ENCODE assay signal across 13 mouse cellular contexts in the genomic region with DNA sequence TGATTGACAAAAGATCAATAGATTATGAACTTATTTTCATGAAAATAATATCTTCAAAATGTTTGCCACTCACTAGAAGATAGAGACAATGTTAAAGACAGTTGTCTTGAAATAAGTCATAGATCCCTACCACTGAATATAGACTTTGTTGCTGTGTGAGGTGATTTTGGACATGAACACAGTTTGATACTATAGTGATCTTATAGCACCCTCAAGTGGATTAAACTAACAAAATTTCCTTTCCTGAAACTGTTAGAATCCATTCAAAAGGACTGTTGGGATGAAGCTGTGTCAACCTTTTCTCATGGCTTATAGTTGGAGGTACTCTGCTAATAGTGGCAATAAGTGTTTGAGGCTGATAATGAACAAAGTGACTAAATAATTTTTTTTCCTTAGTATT. TPM values are rescaled to one million over a fixed set of nuclear protein-coding genes. Genes with fewer than 3 reads are reported as not detected.
A peak's percentile ranks its signal among the peaks of the same experiment; 100 is the strongest.
DNase-seq lines count a peak whose midpoint lies in the region; ATAC-seq and TF ChIP-seq lines count a peak whose summit lies in the region.
"Had no signal": no experiment of that assay in that cellular context is flagged by ENCODE, and none has a peak within 500 bp of the region (broad histone marks: within the 10 kb centered on the region; RNA-seq: fewer than 3 reads in every experiment).

No protein-coding gene starts in this region.

- DNase-seq in hindbrain, embryonic 10.5 days (ENCODE audit: low spot score), result no peak
- DNase-seq in midbrain, embryonic 10.5 days (ENCODE audit: low spot score), result no peak
- DNase-seq in embryonic facial prominence, embryonic 14.5 days (ENCODE audit: low spot score), result peak; percentile 41
- DNase-seq in stomach, postnatal 0 days (ENCODE audit: low spot score), result no peak
- no peak for DNase-seq in heart, adult 8-10 months (ENCODE audit: low spot score)
- no peak for DNase-seq in cerebellum, adult 18-20 months
- DNase-seq: adrenal gland, postnatal 10 days; cerebellum, adult 2 months; thymus, adult 18-20 months had no signal

- H3K4me1 ChIP-seq in hindbrain, embryonic 13.5 days (replicated peaks), result no peaks in the 10 kb centered on the region
- no peaks in the 10 kb centered on the region for H3K4me1 ChIP-seq in hindbrain, embryonic 10.5 days (replicated peaks)
- no peaks in the 10 kb centered on the region for H3K4me1 ChIP-seq in midbrain, embryonic 16.5 days (ENCODE audit: control insufficient read depth, insufficient read depth, low read length)
- no peaks in the 10 kb centered on the region for H3K4me1 ChIP-seq in midbrain, embryonic 10.5 days
- no peaks in the 10 kb centered on the region for H3K4me1 ChIP-seq in embryonic facial prominence, embryonic 14.5 days (ENCODE audit: control insufficient read depth, insufficient read depth, low read length)
- H3K4me1 ChIP-seq in stomach, postnatal 0 days (replicated peaks; ENCODE audit: control insufficient read depth, insufficient read depth), result no peaks in the 10 kb centered on the region
- H3K4me1 ChIP-seq: limb, embryonic 13.5 days had no signal

- H3K9me3 ChIP-seq in hindbrain, embryonic 13.5 days, result no peaks in the 10 kb centered on the region
- no peaks in the 10 kb centered on the region for H3K9me3 ChIP-seq in hindbrain, embryonic 10.5 days
- no peaks in the 10 kb centered on the region for H3K9me3 ChIP-seq in midbrain, embryonic 16.5 days (replicated peaks; ENCODE audit: control insufficient read depth, low read length, poor library complexity, severe bottlenecking)
- no peaks in the 10 kb centered on the region for H3K9me3 ChIP-seq in midbrain, embryonic 10.5 days (replicated peaks)
- no peaks in the 10 kb centered on the region for H3K9me3 ChIP-seq in embryonic facial prominence, embryonic 14.5 days (ENCODE audit: control insufficient read depth, low read length)
- no peaks in the 10 kb centered on the region for H3K9me3 ChIP-seq in stomach, postnatal 0 days (ENCODE audit: control insufficient read depth, low read length)
- H3K9me3 ChIP-seq: G1E; limb, embryonic 13.5 days had no signal

- H3K4me3 ChIP-seq in hindbrain, embryonic 13.5 days, result no peak overlapping the region
- no peak overlapping the region for H3K4me3 ChIP-seq in hindbrain, embryonic 10.5 days
- no peak overlapping the region for H3K4me3 ChIP-seq in midbrain, embryonic 16.5 days (ENCODE audit: low read depth, low read length)
- no peak overlapping the region for H3K4me3 ChIP-seq in midbrain, embryonic 10.5 days
- no peak overlapping the region for H3K4me3 ChIP-seq in embryonic facial prominence, embryonic 14.5 days (ENCODE audit: low read depth, low read length)
- H3K4me3 ChIP-seq in stomach, postnatal 0 days (ENCODE audit: low read depth, low read length), result no peak overlapping the region
- H3K4me3 ChIP-seq: limb, embryonic 13.5 days had no signal

- TF ChIP-seq EP300 in stomach, postnatal 0 days (optimal IDR thresholded peaks at IDR 0.05), result no peak

- no peak overlapping the region for H3K27ac ChIP-seq in hindbrain, embryonic 13.5 days
- H3K27ac ChIP-seq in hindbrain, embryonic 10.5 days, result no peak overlapping the region
- H3K27ac ChIP-seq in midbrain, embryonic 16.5 days (ENCODE audit: low read length), result no peak overlapping the region
- no peak overlapping the region for H3K27ac ChIP-seq in midbrain, embryonic 10.5 days (replicated peaks)
- no peak overlapping the region for H3K27ac ChIP-seq in embryonic facial prominence, embryonic 14.5 days (replicated peaks; ENCODE audit: low read depth, low read length)
- H3K27ac ChIP-seq in stomach, postnatal 0 days (replicated peaks), result no peak overlapping the region
- H3K27ac ChIP-seq: limb, embryonic 13.5 days had no signal

- no peaks in the 10 kb centered on the region for H3K36me3 ChIP-seq in hindbrain, embryonic 13.5 days
- no peaks in the 10 kb centered on the region for H3K36me3 ChIP-seq in hindbrain, embryonic 10.5 days
- H3K36me3 ChIP-seq in midbrain, embryonic 16.5 days (ENCODE audit: control insufficient read depth, insufficient read depth, low read length), result no peaks in the 10 kb centered on the region
- H3K36me3 ChIP-seq in midbrain, embryonic 10.5 days, result no peaks in the 10 kb centered on the region
- no peaks in the 10 kb centered on the region for H3K36me3 ChIP-seq in embryonic facial prominence, embryonic 14.5 days (ENCODE audit: control insufficient read depth, insufficient read depth, low read length)
- H3K36me3 ChIP-seq in stomach, postnatal 0 days (ENCODE audit: control insufficient read depth, insufficient read depth, low read length), result no peaks in the 10 kb centered on the region
- H3K36me3 ChIP-seq: G1E; limb, embryonic 13.5 days had no signal

- H3K4me2 ChIP-seq in hindbrain, embryonic 13.5 days, result no peak overlapping the region
- no peak overlapping the region for H3K4me2 ChIP-seq in midbrain, embryonic 16.5 days (ENCODE audit: low read length)
- H3K4me2 ChIP-seq in embryonic facial prominence, embryonic 14.5 days (ENCODE audit: low read depth, low read length), result no peak overlapping the region
- no peak overlapping the region for H3K4me2 ChIP-seq in stomach, postnatal 0 days (replicated peaks; ENCODE audit: low read depth)
- H3K4me2 ChIP-seq: limb, embryonic 13.5 days had no signal

- H3K9ac ChIP-seq in hindbrain, embryonic 13.5 days, result no peak overlapping the region
- H3K9ac ChIP-seq in midbrain, embryonic 16.5 days (ENCODE audit: low read depth, low read length), result no peak overlapping the region
- H3K9ac ChIP-seq in embryonic facial prominence, embryonic 14.5 days (ENCODE audit: low read depth, low read length), result no peak overlapping the region
- no peak overlapping the region for H3K9ac ChIP-seq in stomach, postnatal 0 days (ENCODE audit: low read length)
- H3K9ac ChIP-seq: limb, embryonic 13.5 days had no signal

- peak; percentile 52; the same call in 1 of the 2 replicates for ATAC-seq in hindbrain, embryonic 13.5 days (ENCODE audit: low FRiP score)
- ATAC-seq in midbrain, embryonic 16.5 days, result peak; percentile 67; the same call in 1 of the 2 replicates
- no peak for ATAC-seq in embryonic facial prominence, embryonic 14.5 days (ENCODE audit: low read depth)
- ATAC-seq in stomach, postnatal 0 days (ENCODE audit: low FRiP score, low TSS enrichment), result no peak

- H3K27me3 ChIP-seq in hindbrain, embryonic 13.5 days, result no peaks in the 10 kb centered on the region
- no peaks in the 10 kb centered on the region for H3K27me3 ChIP-seq in hindbrain, embryonic 10.5 days (ENCODE audit: insufficient read depth, poor library complexity, severe bottlenecking)
- H3K27me3 ChIP-seq in midbrain, embryonic 16.5 days (ENCODE audit: control insufficient read depth, insufficient read depth, low read depth, low read length), result no peaks in the 10 kb centered on the region
- H3K27me3 ChIP-seq in midbrain, embryonic 10.5 days (ENCODE audit: low read depth, poor library complexity, severe bottlenecking), result no peaks in the 10 kb centered on the region
- H3K27me3 ChIP-seq in embryonic facial prominence, embryonic 14.5 days (replicated peaks; ENCODE audit: control insufficient read depth, insufficient read depth, low read length), result no peaks in the 10 kb centered on the region
- no peaks in the 10 kb centered on the region for H3K27me3 ChIP-seq in stomach, postnatal 0 days (ENCODE audit: control insufficient read depth, insufficient read depth, low read length)

- peak; percentile 65 for TF ChIP-seq CTCF in stomach, postnatal 0 days (IDR thresholded peaks at IDR 0.05; ENCODE audit: low read depth)

RNA-seq across cellular contexts. Expression of a gene that starts 8.7 kb away (rescaled TPM):
- polyA plus RNA-seq in hindbrain, embryonic 13.5 days (2015; fragmentation: Nextera tagmentation; extraction: Ambion mirVana), result 69.2 and 70.6 TPM in 2 replicates
- 53.0 and 57.8 TPM in 2 replicates for polyA plus RNA-seq in hindbrain, embryonic 10.5 days (2016; fragmentation: Nextera tagmentation; extraction: Ambion mirVana)
- 68.6 and 72.3 TPM in 2 replicates for polyA plus RNA-seq in midbrain, embryonic 16.5 days (2015; fragmentation: Nextera tagmentation; extraction: Ambion mirVana)
- 55.8 and 56.8 TPM in 2 replicates for polyA plus RNA-seq in midbrain, embryonic 10.5 days (2016; fragmentation: Nextera tagmentation; extraction: Ambion mirVana)
- polyA plus RNA-seq in embryonic facial prominence, embryonic 14.5 days (2014; fragmentation: Nextera tagmentation; extraction: Ambion mirVana), result 58.8 and 67.8 TPM in 2 replicates
- 30.9 and 31.4 TPM in 2 replicates for polyA plus RNA-seq in stomach, postnatal 0 days (2015; fragmentation: Nextera tagmentation; extraction: Ambion mirVana)
- total RNA-seq in heart, adult 8-10 months (2022), result 10 to 100 TPM; 11.3 to 17.9 (median 14.1) TPM

RNA-seq across cellular contexts. Expression of a gene that starts 53.1 kb away (rescaled TPM):
- 12.9 and 13.0 TPM in 2 replicates for polyA plus RNA-seq in hindbrain, embryonic 13.5 days (2015; fragmentation: Nextera tagmentation; extraction: Ambion mirVana)
- 6.8 and 8.3 TPM in 2 replicates for polyA plus RNA-seq in hindbrain, embryonic 10.5 days (2016; fragmentation: Nextera tagmentation; extraction: Ambion mirVana)
- polyA plus RNA-seq in midbrain, embryonic 16.5 days (2015; fragmentation: Nextera tagmentation; extraction: Ambion mirVana), result 22.8 TPM in 2 replicates
- 5.7 and 8.0 TPM in 2 replicates for polyA plus RNA-seq in midbrain, embryonic 10.5 days (2016; fragmentation: Nextera tagmentation; extraction: Ambion mirVana)
- polyA plus RNA-seq in embryonic facial prominence, embryonic 14.5 days (2014; fragmentation: Nextera tagmentation; extraction: Ambion mirVana), result 4.8 and 7.1 TPM in 2 replicates
- 0.65 and 0.80 TPM in 2 replicates for polyA plus RNA-seq in stomach, postnatal 0 days (2015; fragmentation: Nextera tagmentation; extraction: Ambion mirVana)
- under 1 TPM in 2 of 4 experiments, not detected in 2; 0.16 TPM for total RNA-seq in heart, adult 8-10 months (2022)

Comparison
In these comparisons a context has a peak if more than half of its experiments do, and no peak if none do; other contexts are left out.
1. ATAC-seq: peak in hindbrain, embryonic 13.5 days (single experiment) and midbrain, embryonic 16.5 days (single experiment); none in embryonic facial prominence, embryonic 14.5 days (single experiment) and stomach, postnatal 0 days (single experiment).